Mouse (Mus musculus): ENCODE data around the gene Gpr156. TPM values are rescaled to one million over a fixed set of nuclear protein-coding genes. Genes with fewer than 3 reads are reported as not detected.

Gpr156 gene
- total RNA-seq, 2 experiments from 2014 or later, result 1.1 to 1.2 TPM

Other genes with a start within 250 kb of the Gpr156 start
- gene Fstl1, start 139.6 kb upstream of the Gpr156 start, total RNA-seq (2021), result 10 to 100 TPM; 49.7 to 58.0 TPM
- gene Gm36028, start 55.4 kb upstream of the Gpr156 start, total RNA-seq (2021), result under 1 TPM in 1 of 2 experiments, not detected in 1; 0.45 TPM
- 100 to 1,000 TPM; 123 to 140 TPM for gene Lrrc58, start 48.1 kb upstream of the Gpr156 start, total RNA-seq (2021)
- 100 to 1,000 TPM; 189 to 199 TPM for gene Gsk3b, start 172.5 kb downstream of the Gpr156 start, total RNA-seq (2021)

All from layer of hippocampus, postnatal 14 days (tissue).